Comparison of ENCODE assay signal across 8 mouse cellular contexts in the genomic region with DNA sequence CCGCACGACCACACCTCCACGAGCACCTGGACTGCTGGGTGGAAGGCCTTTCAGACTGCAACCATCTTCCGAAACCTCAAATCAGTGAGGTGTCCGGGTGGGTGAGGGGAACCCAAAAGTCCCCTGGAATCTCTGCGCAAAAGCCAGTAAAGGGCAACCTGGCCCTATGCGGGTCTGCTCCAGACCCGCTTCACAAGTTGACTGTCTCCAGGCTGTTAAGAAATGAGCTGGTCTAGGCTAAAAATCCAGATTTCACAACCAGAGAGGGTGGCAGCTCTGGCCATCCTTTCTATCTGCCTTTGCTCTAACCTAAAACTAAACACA. TPM values are rescaled to one million over a fixed set of nuclear protein-coding genes. Genes with fewer than 3 reads are reported as not detected.
DNase-seq lines count a peak whose midpoint lies in the region; ATAC-seq and TF ChIP-seq lines count a peak whose summit lies in the region.

No protein-coding gene starts in this region.

- peaks cover 21% of the 10 kb centered on the region for H3K27me3 ChIP-seq in thymus, adult 2 months (ENCODE audit: control insufficient read depth, insufficient read depth, low read length)
- peaks cover 98% of the 10 kb centered on the region for H3K27me3 ChIP-seq in limb, embryonic 15.5 days

- no peak for ATAC-seq in limb, embryonic 15.5 days (ENCODE audit: insufficient number of reproducible peaks, low FRiP score, low TSS enrichment, low read depth)
- ATAC-seq in frontal cortex, adult (ENCODE audit: low TSS enrichment), result no peak

- intact Hi-C loops in heart, postnatal 36 days (cut with DNase I), result no loop called here

- DNase-seq in heart, adult 11 months, result peak; percentile 28
- DNase-seq in heart, postnatal 36 days, result no peak
- no peak for DNase-seq in thymus, adult 2 months
- DNase-seq in thymus, postnatal 25 days, result no peak
- no peak for DNase-seq in spleen, adult 18-20 months
- no peak for DNase-seq in cerebellum, postnatal 25 days

- TF ChIP-seq POLR2A in thymus, adult 2 months (IDR thresholded peaks at IDR 0.05; ENCODE audit: control insufficient read depth, extremely low read depth, insufficient read depth, low read length, poor library complexity), result no peak

- H3K4me2 ChIP-seq in limb, embryonic 15.5 days, result peak overlapping the region; percentile 44

- H3K9me3 ChIP-seq in limb, embryonic 15.5 days, result no peaks in the 10 kb centered on the region

- no peaks in the 10 kb centered on the region for H3K36me3 ChIP-seq in thymus, adult 2 months (ENCODE audit: control insufficient read depth, insufficient read depth, low read length)
- no peaks in the 10 kb centered on the region for H3K36me3 ChIP-seq in limb, embryonic 15.5 days

- H3K9ac ChIP-seq in limb, embryonic 15.5 days, result no peak overlapping the region

- H3K4me1 ChIP-seq in thymus, adult 2 months (replicated peaks; ENCODE audit: control insufficient read depth, insufficient read depth, low read length), result peaks cover 3% of the 10 kb centered on the region; the same call in 1 of the 2 replicates
- H3K4me1 ChIP-seq in limb, embryonic 15.5 days, result peaks cover 10% of the 10 kb centered on the region

- no peak for TF ChIP-seq CTCF in thymus, adult 2 months (IDR thresholded peaks at IDR 0.05; ENCODE audit: borderline replicate concordance, control insufficient read depth, extremely low read depth, insufficient read depth, low read length, poor library complexity)

- WGBS in thymus, adult 2 months, result 31% methylated on average over 8 of the region's 8 CpGs
- WGBS in limb, embryonic 15.5 days, result 9% methylated on average over 8 of the region's 8 CpGs

- no peak overlapping the region for H3K27ac ChIP-seq in thymus, adult 2 months (ENCODE audit: control insufficient read depth, insufficient read depth, low read length)
- no peak overlapping the region for H3K27ac ChIP-seq in limb, embryonic 15.5 days

- peak overlapping the region; percentile 2; the same call in 1 of the 2 replicates for H3K4me3 ChIP-seq in thymus, adult 2 months (ENCODE audit: control insufficient read depth, insufficient read depth, low read length)
- H3K4me3 ChIP-seq in limb, embryonic 15.5 days, result peak overlapping the region; percentile 28; the same call in 1 of the 2 replicates

RNA-seq across cellular contexts. Expression of a gene that starts 47.4 kb away (rescaled TPM):
- not detected for total RNA-seq in heart, postnatal 36 days (2021)
- not detected in 2 replicates for polyA plus RNA-seq in thymus, adult 2 months (2012; rRNA removed)
- polyA plus RNA-seq in limb, embryonic 15.5 days (2015; fragmentation: Nextera tagmentation; extraction: Ambion mirVana), result not detected in 2 replicates
